Mouse (Mus musculus): ENCODE data around the gene Dnajc6.

GRCm38 (mm10) chr4:101584524-101585454, 88.3 kb downstream of the Dnajc6 start:
- no peak for TF ChIP-seq TAL1 (IDR thresholded peaks at IDR 0.05; ENCODE audit: low read length)
- TF ChIP-seq GATA1 (IDR thresholded peaks at IDR 0.05; ENCODE audit: low read length), result no peak
